In genomic region chr4:129260678-129261077, GRCm38 (mm10) we compare ENCODE assay signal across 10 mouse cellular contexts. TPM values are rescaled to one million over a fixed set of nuclear protein-coding genes. Genes with fewer than 3 reads are reported as not detected.
DNase-seq lines count a peak whose midpoint lies in the region; ATAC-seq and TF ChIP-seq lines count a peak whose summit lies in the region.
"Had no signal": no experiment of that assay in that cellular context is flagged by ENCODE, and none has a peak within 500 bp of the region (broad histone marks: within the 10 kb centered on the region; RNA-seq: fewer than 3 reads in every experiment).

No protein-coding gene starts in this region.

- TF ChIP-seq CTCF in lung, embryonic 14.5 days (IDR thresholded peaks at IDR 0.05; ENCODE audit: low read depth), result no peak
- no peak for TF ChIP-seq CTCF in lung, postnatal 0 days (IDR thresholded peaks at IDR 0.05)

- no peak for TF ChIP-seq EP300 in lung, postnatal 0 days (IDR thresholded peaks at IDR 0.05)

- no peaks in the 10 kb centered on the region for H3K9me3 ChIP-seq in lung, embryonic 14.5 days (ENCODE audit: low read depth, low read length)
- H3K9me3 ChIP-seq in lung, postnatal 0 days (ENCODE audit: low read length), result no peaks in the 10 kb centered on the region
- H3K9me3 ChIP-seq in neural tube, embryonic 14.5 days (ENCODE audit: control insufficient read depth, low read length), result no peaks in the 10 kb centered on the region
- H3K9me3 ChIP-seq: intestine, embryonic 15.5 days; limb, embryonic 13.5 days had no signal

- no peak overlapping the region for H3K9ac ChIP-seq in lung, embryonic 14.5 days
- no peak overlapping the region for H3K9ac ChIP-seq in lung, postnatal 0 days (replicated peaks; ENCODE audit: low read depth)
- no peak overlapping the region for H3K9ac ChIP-seq in neural tube, embryonic 14.5 days (replicated peaks; ENCODE audit: low read depth, low read length)
- H3K9ac ChIP-seq: intestine, embryonic 15.5 days; limb, embryonic 13.5 days had no signal

- H3K4me3 ChIP-seq in lung, embryonic 14.5 days (ENCODE audit: low read depth, low read length), result no peak overlapping the region
- no peak overlapping the region for H3K4me3 ChIP-seq in lung, postnatal 0 days (ENCODE audit: low read depth, low read length)
- no peak overlapping the region for H3K4me3 ChIP-seq in neural tube, embryonic 14.5 days (ENCODE audit: low read depth, low read length)
- H3K4me3 ChIP-seq: intestine, embryonic 15.5 days; limb, embryonic 13.5 days had no signal

- peak; percentile 41 for DNase-seq in lung, embryonic 14.5 days
- no peak for DNase-seq in lung, postnatal 0 days (ENCODE audit: low spot score)
- peak; percentile 32 for DNase-seq in brain, adult 2 months (ENCODE audit: low read depth, low spot score)
- peak; percentile 56 to 67 for DNase-seq in heart, adult 9 months (ENCODE audit: low spot score in 2 of 2)
- no peak for DNase-seq in layer of hippocampus, postnatal 10 days (ENCODE audit: low spot score in 2 of 2)
- DNase-seq in frontal cortex, postnatal 10 days (ENCODE audit: low spot score in 2 of 2), result no peak
- DNase-seq: cerebellum, adult 8-10 months had no signal

- 20% methylated on average over 6 of the region's 6 CpGs for WGBS in lung, embryonic 14.5 days
- 36% methylated on average over 6 of the region's 6 CpGs for WGBS in lung, postnatal 0 days
- 18% methylated on average over 6 of the region's 6 CpGs for WGBS in neural tube, embryonic 14.5 days

- no peaks in the 10 kb centered on the region for H3K36me3 ChIP-seq in lung, embryonic 14.5 days (ENCODE audit: insufficient read depth)
- H3K36me3 ChIP-seq in lung, postnatal 0 days (ENCODE audit: insufficient read depth, low read length), result no peaks in the 10 kb centered on the region
- H3K36me3 ChIP-seq in neural tube, embryonic 14.5 days (ENCODE audit: control insufficient read depth, insufficient read depth, low read length), result no peaks in the 10 kb centered on the region
- H3K36me3 ChIP-seq: intestine, embryonic 15.5 days; limb, embryonic 13.5 days had no signal

- no peak overlapping the region for H3K4me2 ChIP-seq in lung, embryonic 14.5 days
- no peak overlapping the region for H3K4me2 ChIP-seq in lung, postnatal 0 days (replicated peaks; ENCODE audit: low read depth, low read length)
- H3K4me2 ChIP-seq in neural tube, embryonic 14.5 days (ENCODE audit: low read depth, low read length), result no peak overlapping the region
- H3K4me2 ChIP-seq: intestine, embryonic 15.5 days; limb, embryonic 13.5 days had no signal

- no peaks in the 10 kb centered on the region; the same call in 1 of the 2 replicates for H3K27me3 ChIP-seq in lung, embryonic 14.5 days (ENCODE audit: insufficient read depth, low read length)
- H3K27me3 ChIP-seq in lung, postnatal 0 days (replicated peaks; ENCODE audit: insufficient read depth, low read length), result no peaks in the 10 kb centered on the region
- no peaks in the 10 kb centered on the region for H3K27me3 ChIP-seq in neural tube, embryonic 14.5 days (ENCODE audit: control insufficient read depth, insufficient read depth, low read length)
- H3K27me3 ChIP-seq: intestine, embryonic 15.5 days; limb, embryonic 13.5 days had no signal

- no peak for ATAC-seq in lung, embryonic 14.5 days (ENCODE audit: insufficient read depth)
- no peak for ATAC-seq in lung, postnatal 0 days
- no peak for ATAC-seq in neural tube, embryonic 14.5 days (ENCODE audit: low read depth)
- ATAC-seq: intestine, embryonic 15.5 days had no signal

- peaks cover 19% of the 10 kb centered on the region for H3K4me1 ChIP-seq in lung, embryonic 14.5 days (ENCODE audit: insufficient read depth)
- H3K4me1 ChIP-seq in lung, postnatal 0 days (ENCODE audit: insufficient read depth, low read depth, low read length), result peaks cover 6% of the 10 kb centered on the region; the same call in 1 of the 2 replicates
- 0 out of 2 replicates have a peak, but pooled peaks cover 3% of the 10 kb centered on the region for H3K4me1 ChIP-seq in neural tube, embryonic 14.5 days (ENCODE audit: control insufficient read depth, insufficient read depth, low read length)

- H3K27ac ChIP-seq in lung, embryonic 14.5 days (ENCODE audit: low read depth), result no peak overlapping the region
- no peak overlapping the region for H3K27ac ChIP-seq in lung, postnatal 0 days (ENCODE audit: low read length)
- H3K27ac ChIP-seq in neural tube, embryonic 14.5 days (ENCODE audit: low read depth, low read length), result peak overlapping the region; percentile 29; the same call in 1 of the 2 replicates
- H3K27ac ChIP-seq: intestine, embryonic 15.5 days; limb, embryonic 13.5 days had no signal

RNA-seq across cellular contexts. Expression of gene C77080, which starts 0.5 kb away (rescaled TPM):
- polyA plus RNA-seq in lung, embryonic 14.5 days (2014; fragmentation: Nextera tagmentation; extraction: Ambion mirVana), result 2.8 and 3.2 TPM in 2 replicates
- polyA plus RNA-seq in lung, postnatal 0 days (2015; fragmentation: Nextera tagmentation; extraction: Ambion mirVana), result 6.7 and 7.9 TPM in 2 replicates
- polyA plus RNA-seq in neural tube, embryonic 14.5 days (2014; fragmentation: Nextera tagmentation; extraction: Ambion mirVana), result 4.5 and 6.2 TPM in 2 replicates
- 10 to 100 TPM; 11.4 to 12.1 TPM for total RNA-seq in layer of hippocampus, postnatal 10 days (2021)

RNA-seq across cellular contexts. Expression of gene Sync, which starts 26.7 kb away (rescaled TPM):
- 0.33 and 0.54 TPM in 2 replicates for polyA plus RNA-seq in lung, embryonic 14.5 days (2014; fragmentation: Nextera tagmentation; extraction: Ambion mirVana)
- polyA plus RNA-seq in lung, postnatal 0 days (2015; fragmentation: Nextera tagmentation; extraction: Ambion mirVana), result 0.80 and 0.98 TPM in 2 replicates
- polyA plus RNA-seq in neural tube, embryonic 14.5 days (2014; fragmentation: Nextera tagmentation; extraction: Ambion mirVana), result 1.6 and 3.5 TPM in 2 replicates
- 1 to 10 TPM; 1.6 to 1.7 TPM for total RNA-seq in layer of hippocampus, postnatal 10 days (2021)

Comparison
In these comparisons a context has a peak if more than half of its experiments do, and no peak if none do; other contexts are left out.
1. DNase-seq: peak in lung, embryonic 14.5 days (single experiment), brain, adult 2 months (single experiment) and heart, adult 9 months (2 of 2); none in lung, postnatal 0 days (single experiment), layer of hippocampus, postnatal 10 days (0 of 2) and frontal cortex, postnatal 10 days (0 of 2).